Mouse (Mus musculus): ENCODE measurements around the gene Rsbn1l. TPM values are rescaled to one million over a fixed set of nuclear protein-coding genes. Genes with fewer than 3 reads are reported as not detected.

Rsbn1l gene
- polyA plus RNA-seq, 1 experiment from 2014 or later: 6.5 TPM

GRCm38 (mm10) chr5:20968493-20968892 lies 12.3 kb upstream of the Rsbn1l start:
- 82% methylated on average over 9 of the region's 9 CpGs for WGBS
- Histone ChIP-seq H3K4me2 (replicated peaks) (no peak overlapping the region), H3K9me3 (no peaks in the 10 kb centered on the region), H3K36me3 (no peaks in the 10 kb centered on the region), H3K9ac (replicated peaks) (no peak overlapping the region), H3K27me3 (no peaks in the 10 kb centered on the region), H3K4me1 (no peaks in the 10 kb centered on the region), H3K4me3 (no peak overlapping the region), H3K27ac (replicated peaks) (no peak overlapping the region)
- no peak for ATAC-seq (ENCODE audit: low FRiP score, low read depth)

- no peak overlapping the region for H3K9ac ChIP-seq (replicated peaks)
- H3K4me2 ChIP-seq (replicated peaks): no peak overlapping the region
- H3K4me1 ChIP-seq: no peaks in the 10 kb centered on the region
- no peaks in the 10 kb centered on the region for H3K36me3 ChIP-seq
- no peak for ATAC-seq (ENCODE audit: low FRiP score, low read depth)
- 46% methylated on average over 4 of the region's 4 CpGs for WGBS
- H3K9me3 ChIP-seq: no peaks in the 10 kb centered on the region
- no peak overlapping the region for H3K4me3 ChIP-seq
- H3K27me3 ChIP-seq: no peaks in the 10 kb centered on the region
- H3K27ac ChIP-seq (replicated peaks): no peak overlapping the region
These were observed 11.7 kb upstream of the Rsbn1l start for GRCm38 (mm10) chr5:20967942-20968341.

- no peaks in the 10 kb centered on the region for H3K4me1 ChIP-seq
- H3K9ac ChIP-seq (replicated peaks): no peak overlapping the region
- 81% methylated on average over 6 of the region's 6 CpGs for WGBS
- no peaks in the 10 kb centered on the region for H3K9me3 ChIP-seq
- H3K4me3 ChIP-seq: no peak overlapping the region
- no peak overlapping the region for H3K27ac ChIP-seq (replicated peaks)
- H3K4me2 ChIP-seq (replicated peaks): no peak overlapping the region
- no peaks in the 10 kb centered on the region for H3K27me3 ChIP-seq
- ATAC-seq (ENCODE audit: low FRiP score, low read depth): no peak
- no peaks in the 10 kb centered on the region for H3K36me3 ChIP-seq
These were observed 8.2 kb upstream of the Rsbn1l start for GRCm38 (mm10) chr5:20964446-20964845.

- Histone ChIP-seq H3K4me1 (no peaks in the 10 kb centered on the region), H3K36me3 (no peaks in the 10 kb centered on the region), H3K4me3 (no peak overlapping the region), H3K27ac (replicated peaks) (no peak overlapping the region), H3K9ac (replicated peaks) (no peak overlapping the region), H3K9me3 (no peaks in the 10 kb centered on the region), H3K27me3 (no peaks in the 10 kb centered on the region), H3K4me2 (replicated peaks) (no peak overlapping the region)
- no peak for ATAC-seq (ENCODE audit: low FRiP score, low read depth)
- 92% methylated on average over 9 of the region's 9 CpGs for WGBS
These were observed 7.1 kb upstream of the Rsbn1l start for GRCm38 (mm10) chr5:20963295-20963694.

- WGBS: 91% methylated on average over 2 of the region's 2 CpGs
- Histone ChIP-seq H3K4me3 (no peak overlapping the region), H3K27me3 (no peaks in the 10 kb centered on the region), H3K9ac (replicated peaks) (no peak overlapping the region), H3K4me2 (replicated peaks) (no peak overlapping the region), H3K9me3 (0 out of 2 replicates have a peak, but pooled peaks cover 5% of the 10 kb centered on the region), H3K27ac (replicated peaks) (no peak overlapping the region), H3K4me1 (no peaks in the 10 kb centered on the region), H3K36me3 (no peaks in the 10 kb centered on the region)
- no peak for ATAC-seq (ENCODE audit: low FRiP score, low read depth)
These were observed 4.7 kb upstream of the Rsbn1l start for GRCm38 (mm10) chr5:20960927-20961326.

GRCm38 (mm10) chr5:20955114-20955835 lies 923 bp downstream of the Rsbn1l start:
- no peak overlapping the region for H3K4me3 ChIP-seq
- no peaks in the 10 kb centered on the region for H3K27me3 ChIP-seq
- 82% methylated on average over 13 of the region's 13 CpGs for WGBS
- H3K27ac ChIP-seq (replicated peaks): no peak overlapping the region
- no peak for ATAC-seq (ENCODE audit: low FRiP score, low read depth)
- no peak overlapping the region for H3K4me2 ChIP-seq (replicated peaks)
- H3K9ac ChIP-seq (replicated peaks): no peak overlapping the region
- H3K4me1 ChIP-seq: 0 out of 2 replicates have a peak, but pooled peaks cover 3% of the 10 kb centered on the region
- H3K9me3 ChIP-seq: 0 out of 2 replicates have a peak, but pooled peaks cover 5% of the 10 kb centered on the region
- H3K36me3 ChIP-seq: no peaks in the 10 kb centered on the region

- Histone ChIP-seq H3K4me1 (peaks cover 13% of the 10 kb centered on the region), H3K4me3 (peak overlapping the region; percentile 93), H3K9me3 (0 out of 2 replicates have a peak, but pooled peaks cover 5% of the 10 kb centered on the region), H3K27me3 (no peaks in the 10 kb centered on the region), H3K9ac (replicated peaks) (peak overlapping the region; percentile 58), H3K36me3 (no peaks in the 10 kb centered on the region), H3K27ac (replicated peaks) (no peak overlapping the region), H3K4me2 (replicated peaks) (peak overlapping the region; percentile 62)
- 24% methylated on average over 9 of the region's 9 CpGs for WGBS
- no peak for ATAC-seq (ENCODE audit: low FRiP score, low read depth)
These were observed 3.8 kb downstream of the Rsbn1l start for GRCm38 (mm10) chr5:20952337-20952925.

GRCm38 (mm10) chr5:20951666-20952281 lies 4.4 kb downstream of the Rsbn1l start:
- H3K36me3 ChIP-seq: no peaks in the 10 kb centered on the region
- H3K4me1 ChIP-seq: peaks cover 13% of the 10 kb centered on the region
- H3K27me3 ChIP-seq: no peaks in the 10 kb centered on the region
- peak; percentile 99 for ATAC-seq (ENCODE audit: low FRiP score, low read depth)
- H3K4me2 ChIP-seq (replicated peaks): peak overlapping the region; percentile 62
- H3K9me3 ChIP-seq: 0 out of 2 replicates have a peak, but pooled peaks cover 2% of the 10 kb centered on the region
- under 1% methylated on average over 51 of the region's 51 CpGs for WGBS
- peak overlapping the region; percentile 96 for H3K9ac ChIP-seq (replicated peaks)
- H3K4me3 ChIP-seq: peak overlapping the region; percentile 93
- peak overlapping the region; percentile 99 for H3K27ac ChIP-seq (replicated peaks)

GRCm38 (mm10) chr5:20950855-20951650 lies 5.1 kb downstream of the Rsbn1l start:
- H3K9me3 ChIP-seq: no peaks in the 10 kb centered on the region
- H3K9ac ChIP-seq (replicated peaks): peak overlapping the region; percentile 96
- H3K27ac ChIP-seq (replicated peaks): peak overlapping the region; percentile 99
- no peaks in the 10 kb centered on the region for H3K27me3 ChIP-seq
- no peaks in the 10 kb centered on the region for H3K36me3 ChIP-seq
- peak; percentile 78 for ATAC-seq (ENCODE audit: low FRiP score, low read depth)
- H3K4me3 ChIP-seq: peak overlapping the region; percentile 93
- peak overlapping the region; percentile 62 for H3K4me2 ChIP-seq (replicated peaks)
- WGBS: under 1% methylated on average over 82 of the region's 88 CpGs
- H3K4me1 ChIP-seq: peaks cover 13% of the 10 kb centered on the region

- ATAC-seq (ENCODE audit: low FRiP score, low read depth): no peak
- H3K36me3 ChIP-seq: no peaks in the 10 kb centered on the region
- peak overlapping the region; percentile 62 for H3K4me2 ChIP-seq (replicated peaks)
- 1% methylated on average over 9 of the region's 9 CpGs for whole genome bisulfite sequencing
- peak overlapping the region; percentile 99 for H3K27ac ChIP-seq (replicated peaks)
- peaks cover 14% of the 10 kb centered on the region for H3K4me1 ChIP-seq
- peak overlapping the region; percentile 96 for H3K9ac ChIP-seq (replicated peaks)
- H3K9me3 ChIP-seq: no peaks in the 10 kb centered on the region
- H3K4me3 ChIP-seq: peak overlapping the region; percentile 93
- H3K27me3 ChIP-seq: no peaks in the 10 kb centered on the region
These were observed 5.7 kb downstream of the Rsbn1l start for GRCm38 (mm10) chr5:20950516-20950854.

GRCm38 (mm10) chr5:20950093-20950492 lies 6.1 kb downstream of the Rsbn1l start:
- Histone ChIP-seq H3K27ac (replicated peaks) (no peak overlapping the region), H3K4me3 (peak overlapping the region; percentile 93), H3K9ac (replicated peaks) (peak overlapping the region; percentile 96), H3K27me3 (no peaks in the 10 kb centered on the region), H3K36me3 (no peaks in the 10 kb centered on the region), H3K9me3 (no peaks in the 10 kb centered on the region), H3K4me2 (replicated peaks) (peak overlapping the region; percentile 62), H3K4me1 (peaks cover 17% of the 10 kb centered on the region)
- ATAC-seq (ENCODE audit: low FRiP score, low read depth): no peak
- WGBS: 9% methylated on average over 5 of the region's 5 CpGs

Measured in midbrain, embryonic 12.5 days (tissue).